Mouse (Mus musculus): ENCODE measurements at regions not wholly inside any gene's neighbourhood (a gene's known extent, or its start where the extent isn't known, plus 50 kb on each side); places are given as distances from the start of the nearest gene placed in this dataset.

GRCm38 (mm10) chr3:60789441-60789840 lies 213.2 kb upstream of the P2ry1 start:
- Histone ChIP-seq H3K9me3 (ENCODE audit: control insufficient read depth, low read length) (no peaks in the 10 kb centered on the region), H3K4me2 (no peak overlapping the region), H3K4me3 (ENCODE audit: low read depth, low read length) (no peak overlapping the region), H3K9ac (ENCODE audit: low read depth, low read length) (no peak overlapping the region), H3K4me1 (replicated peaks; ENCODE audit: control insufficient read depth, insufficient read depth, low read length) (peaks cover 14% of the 10 kb centered on the region), H3K27ac (ENCODE audit: low read depth, low read length) (no peak overlapping the region), H3K27me3 (replicated peaks; ENCODE audit: control insufficient read depth, insufficient read depth, low read length) (no peaks in the 10 kb centered on the region), H3K36me3 (ENCODE audit: control insufficient read depth, insufficient read depth, low read length) (no peaks in the 10 kb centered on the region)
- ATAC-seq (replicated peaks; ENCODE audit: low FRiP score) (no peak), DNase-seq (ENCODE audit: low spot score) (no peak)
- WGBS: 90% methylated on average over 4 of the region's 4 CpGs

GRCm38 (mm10) chr3:60792166-60792565 lies 210.4 kb upstream of the P2ry1 start:
- Histone ChIP-seq H3K36me3 (ENCODE audit: control insufficient read depth, insufficient read depth, low read length) (no peaks in the 10 kb centered on the region), H3K4me1 (replicated peaks; ENCODE audit: control insufficient read depth, insufficient read depth, low read length) (no peaks in the 10 kb centered on the region), H3K27ac (ENCODE audit: low read depth, low read length) (no peak overlapping the region), H3K9me3 (ENCODE audit: control insufficient read depth, low read length) (no peaks in the 10 kb centered on the region), H3K9ac (ENCODE audit: low read depth, low read length) (no peak overlapping the region), H3K4me3 (ENCODE audit: low read depth, low read length) (no peak overlapping the region), H3K27me3 (replicated peaks; ENCODE audit: control insufficient read depth, insufficient read depth, low read length) (no peaks in the 10 kb centered on the region), H3K4me2 (no peak overlapping the region)
- DNase-seq (ENCODE audit: low spot score) (no peak), ATAC-seq (replicated peaks; ENCODE audit: low FRiP score) (no peak)
- 77% methylated on average over 4 of the region's 4 CpGs for WGBS

GRCm38 (mm10) chr3:60796207-60796606 lies 206.4 kb upstream of the P2ry1 start:
- Histone ChIP-seq H3K9ac (ENCODE audit: low read depth, low read length) (no peak overlapping the region), H3K27ac (ENCODE audit: low read depth, low read length) (no peak overlapping the region), H3K4me2 (no peak overlapping the region), H3K4me1 (replicated peaks; ENCODE audit: control insufficient read depth, insufficient read depth, low read length) (no peaks in the 10 kb centered on the region), H3K9me3 (ENCODE audit: control insufficient read depth, low read length) (no peaks in the 10 kb centered on the region), H3K27me3 (replicated peaks; ENCODE audit: control insufficient read depth, insufficient read depth, low read length) (no peaks in the 10 kb centered on the region), H3K36me3 (ENCODE audit: control insufficient read depth, insufficient read depth, low read length) (no peaks in the 10 kb centered on the region), H3K4me3 (ENCODE audit: low read depth, low read length) (no peak overlapping the region)
- ATAC-seq (replicated peaks; ENCODE audit: low FRiP score): no peak
- WGBS: 61% methylated on average over 2 of the region's 2 CpGs
- no peak for DNase-seq (ENCODE audit: low spot score)

GRCm38 (mm10) chr3:60797808-60798207 lies 204.8 kb upstream of the P2ry1 start:
- Histone ChIP-seq H3K27ac (ENCODE audit: low read depth, low read length) (no peak overlapping the region), H3K36me3 (ENCODE audit: control insufficient read depth, insufficient read depth, low read length) (no peaks in the 10 kb centered on the region), H3K9me3 (ENCODE audit: control insufficient read depth, low read length) (no peaks in the 10 kb centered on the region), H3K4me3 (ENCODE audit: low read depth, low read length) (no peak overlapping the region), H3K27me3 (replicated peaks; ENCODE audit: control insufficient read depth, insufficient read depth, low read length) (no peaks in the 10 kb centered on the region), H3K4me2 (no peak overlapping the region), H3K4me1 (replicated peaks; ENCODE audit: control insufficient read depth, insufficient read depth, low read length) (no peaks in the 10 kb centered on the region), H3K9ac (ENCODE audit: low read depth, low read length) (no peak overlapping the region)
- ATAC-seq (replicated peaks; ENCODE audit: low FRiP score) (no peak), DNase-seq (ENCODE audit: low spot score) (no peak)
- WGBS: 84% methylated on average over 6 of the region's 6 CpGs

- 78% methylated on average over 2 of the region's 2 CpGs for WGBS
- Histone ChIP-seq H3K4me1 (replicated peaks; ENCODE audit: control insufficient read depth, insufficient read depth, low read length) (no peaks in the 10 kb centered on the region), H3K36me3 (ENCODE audit: control insufficient read depth, insufficient read depth, low read length) (no peaks in the 10 kb centered on the region), H3K4me2 (no peak overlapping the region), H3K4me3 (ENCODE audit: low read depth, low read length) (no peak overlapping the region), H3K27me3 (replicated peaks; ENCODE audit: control insufficient read depth, insufficient read depth, low read length) (no peaks in the 10 kb centered on the region), H3K9me3 (ENCODE audit: control insufficient read depth, low read length) (no peaks in the 10 kb centered on the region), H3K27ac (ENCODE audit: low read depth, low read length) (no peak overlapping the region), H3K9ac (ENCODE audit: low read depth, low read length) (no peak overlapping the region)
- ATAC-seq (replicated peaks; ENCODE audit: low FRiP score) (no peak), DNase-seq (ENCODE audit: low spot score) (no peak)
These were observed 204.1 kb upstream of the P2ry1 start for GRCm38 (mm10) chr3:60798461-60798860.

- Histone ChIP-seq H3K9me3 (ENCODE audit: control insufficient read depth, low read length) (no peaks in the 10 kb centered on the region), H3K27ac (ENCODE audit: low read depth, low read length) (no peak overlapping the region), H3K27me3 (replicated peaks; ENCODE audit: control insufficient read depth, insufficient read depth, low read length) (no peaks in the 10 kb centered on the region), H3K4me1 (replicated peaks; ENCODE audit: control insufficient read depth, insufficient read depth, low read length) (no peaks in the 10 kb centered on the region), H3K4me3 (ENCODE audit: low read depth, low read length) (no peak overlapping the region), H3K36me3 (ENCODE audit: control insufficient read depth, insufficient read depth, low read length) (no peaks in the 10 kb centered on the region), H3K9ac (ENCODE audit: low read depth, low read length) (no peak overlapping the region), H3K4me2 (no peak overlapping the region)
- 78% methylated on average over 5 of the region's 5 CpGs for WGBS
- no peak for ATAC-seq (replicated peaks; ENCODE audit: low FRiP score)
- no peak for DNase-seq (ENCODE audit: low spot score)
These were observed 203.7 kb upstream of the P2ry1 start for GRCm38 (mm10) chr3:60798862-60799261.

- 85% methylated on average over 3 of the region's 3 CpGs for WGBS
- H3K27ac ChIP-seq (ENCODE audit: low read depth, low read length): no peak overlapping the region
- H3K9me3 ChIP-seq (ENCODE audit: control insufficient read depth, low read length): no peaks in the 10 kb centered on the region
- no peaks in the 10 kb centered on the region for H3K27me3 ChIP-seq (replicated peaks; ENCODE audit: control insufficient read depth, insufficient read depth, low read length)
- no peaks in the 10 kb centered on the region for H3K4me1 ChIP-seq (replicated peaks; ENCODE audit: control insufficient read depth, insufficient read depth, low read length)
- no peak overlapping the region for H3K4me3 ChIP-seq (ENCODE audit: low read depth, low read length)
- no peak overlapping the region for H3K4me2 ChIP-seq
- no peak for ATAC-seq (replicated peaks; ENCODE audit: low FRiP score)
- no peak overlapping the region for H3K9ac ChIP-seq (ENCODE audit: low read depth, low read length)
- no peak for DNase-seq (ENCODE audit: low spot score)
- no peaks in the 10 kb centered on the region for H3K36me3 ChIP-seq (ENCODE audit: control insufficient read depth, insufficient read depth, low read length)
These were observed 197.8 kb upstream of the P2ry1 start for GRCm38 (mm10) chr3:60804711-60805293.

- no peak for DNase-seq (ENCODE audit: low spot score)
These were observed 190.7 kb upstream of the P2ry1 start for GRCm38 (mm10) chr3:60811924-60812323.

GRCm38 (mm10) chr3:60813485-60813884 lies 189.1 kb upstream of the P2ry1 start:
- ATAC-seq (replicated peaks; ENCODE audit: low FRiP score) (no peak), DNase-seq (ENCODE audit: low spot score) (no peak)
- Histone ChIP-seq H3K9me3 (ENCODE audit: control insufficient read depth, low read length) (no peaks in the 10 kb centered on the region), H3K36me3 (ENCODE audit: control insufficient read depth, insufficient read depth, low read length) (no peaks in the 10 kb centered on the region), H3K4me1 (replicated peaks; ENCODE audit: control insufficient read depth, insufficient read depth, low read length) (no peaks in the 10 kb centered on the region), H3K27ac (ENCODE audit: low read depth, low read length) (no peak overlapping the region), H3K27me3 (replicated peaks; ENCODE audit: control insufficient read depth, insufficient read depth, low read length) (no peaks in the 10 kb centered on the region), H3K4me3 (ENCODE audit: low read depth, low read length) (no peak overlapping the region), H3K9ac (ENCODE audit: low read depth, low read length) (no peak overlapping the region), H3K4me2 (no peak overlapping the region)
- WGBS: 86% methylated on average over 3 of the region's 3 CpGs

More at GRCm38 (mm10) chr3:60811924-60812323, 190.7 kb upstream of the P2ry1 start:
- Histone ChIP-seq H3K4me1 (replicated peaks; ENCODE audit: control insufficient read depth, insufficient read depth, low read length) (no peaks in the 10 kb centered on the region), H3K36me3 (ENCODE audit: control insufficient read depth, insufficient read depth, low read length) (no peaks in the 10 kb centered on the region), H3K9ac (ENCODE audit: low read depth, low read length) (no peak overlapping the region), H3K27me3 (replicated peaks; ENCODE audit: control insufficient read depth, insufficient read depth, low read length) (no peaks in the 10 kb centered on the region), H3K4me2 (no peak overlapping the region), H3K4me3 (ENCODE audit: low read depth, low read length) (no peak overlapping the region), H3K27ac (ENCODE audit: low read depth, low read length) (no peak overlapping the region), H3K9me3 (ENCODE audit: control insufficient read depth, low read length) (no peaks in the 10 kb centered on the region)
- ATAC-seq (replicated peaks; ENCODE audit: low FRiP score): no peak
- 65% methylated on average over 5 of the region's 5 CpGs for WGBS

Measured in liver, embryonic 11.5 days (tissue).